Comparison of ENCODE assay signal across 8 mouse cellular contexts in genomic region chr19:5050047-5050905, GRCm38 (mm10). TPM values are rescaled to one million over a fixed set of nuclear protein-coding genes. Genes with fewer than 3 reads are reported as not detected.
DNase-seq lines count a peak whose midpoint lies in the region; ATAC-seq and TF ChIP-seq lines count a peak whose summit lies in the region.

Gene Rin1 (plus strand): TSS chr19:5050481.

- no peak within 1 kb of the TSS for H3K9ac ChIP-seq in MEL (ENCODE audit: control insufficient read depth, low read depth, low read length, poor library complexity, severe bottlenecking)
- H3K9ac ChIP-seq in embryonic facial prominence, embryonic 15.5 days, result no peak within 1 kb of the TSS
- H3K9ac ChIP-seq in lung, embryonic 14.5 days, result peak within 1 kb of the TSS; percentile 48; the same call in 1 of the 2 replicates

- no peaks in the 10 kb centered on the region for H3K27me3 ChIP-seq in MEL (ENCODE audit: control insufficient read depth in 1 of 2, insufficient read depth in 2 of 2, low read length in 2 of 2)
- H3K27me3 ChIP-seq in embryonic facial prominence, embryonic 15.5 days, result peaks cover 31% of the 10 kb centered on the region
- peaks cover 19% of the 10 kb centered on the region for H3K27me3 ChIP-seq in lung, embryonic 14.5 days (ENCODE audit: insufficient read depth, low read length)

- WGBS in embryonic facial prominence, embryonic 15.5 days, result 15% methylated on average over 14 of the region's 14 CpGs
- WGBS in lung, embryonic 14.5 days, result 16% methylated on average over 14 of the region's 14 CpGs

- H3K4me3 ChIP-seq in MEL (ENCODE audit: control insufficient read depth in 1 of 2, insufficient read depth in 1 of 2, low read depth in 2 of 2, low read length in 2 of 2), result no peak within 1 kb of the TSS
- H3K4me3 ChIP-seq in embryonic facial prominence, embryonic 15.5 days (replicated peaks), result peak within 1 kb of the TSS; percentile 29
- H3K4me3 ChIP-seq in layer of hippocampus, adult 2 months, result peak within 1 kb of the TSS; percentile 65
- peak within 1 kb of the TSS; percentile 31 for H3K4me3 ChIP-seq in lung, embryonic 14.5 days (ENCODE audit: low read depth, low read length)

- H3K4me1 ChIP-seq in MEL (ENCODE audit: control insufficient read depth in 1 of 2, insufficient read depth in 2 of 2, low read length in 2 of 2), result peaks cover 7 to 14% of the 10 kb centered on the region in 2 experiments; a peak in 3 of 4 replicates
- peaks cover 32% of the 10 kb centered on the region for H3K4me1 ChIP-seq in embryonic facial prominence, embryonic 15.5 days
- no peaks in the 10 kb centered on the region for H3K4me1 ChIP-seq in lung, embryonic 14.5 days (ENCODE audit: insufficient read depth)

- TF ChIP-seq CTCF in MEL (IDR thresholded peaks at IDR 0.05 in 2 of 3, conservative IDR thresholded peaks at IDR 0.05 in 1 of 3; ENCODE audit: control insufficient read depth in 1 of 3, insufficient read depth in 1 of 3, low read depth in 2 of 3, low read length in 3 of 3, poor library complexity in 1 of 3, severe bottlenecking in 1 of 3), result peak; percentile 38 to 60 (median 44)
- peak; percentile 82 for TF ChIP-seq CTCF in layer of hippocampus, adult 2 months (conservative IDR thresholded peaks at IDR 0.05)
- TF ChIP-seq CTCF in lung, embryonic 14.5 days (IDR thresholded peaks at IDR 0.05; ENCODE audit: low read depth), result peak; percentile 54

- H3K9me3 ChIP-seq in MEL (replicated peaks; ENCODE audit: insufficient read depth, low read length), result no peaks in the 10 kb centered on the region
- H3K9me3 ChIP-seq in embryonic facial prominence, embryonic 15.5 days (replicated peaks), result no peaks in the 10 kb centered on the region
- no peaks in the 10 kb centered on the region for H3K9me3 ChIP-seq in lung, embryonic 14.5 days (ENCODE audit: low read depth, low read length)

- ATAC-seq in embryonic facial prominence, embryonic 15.5 days (ENCODE audit: insufficient number of reproducible peaks, low FRiP score, low TSS enrichment, low read depth), result no peak
- ATAC-seq in lung, embryonic 14.5 days (ENCODE audit: insufficient read depth), result peak; percentile 69

- no peak for TF ChIP-seq POLR2A in MEL (IDR thresholded peaks at IDR 0.05; ENCODE audit: control insufficient read depth in 1 of 2, insufficient read depth in 1 of 2, low read depth in 1 of 2, low read length in 2 of 2, poor library complexity in 1 of 2)

- TF ChIP-seq RAD21 in MEL (IDR thresholded peaks at IDR 0.05; ENCODE audit: low read depth, low read length), result no peak

- H3K36me3 ChIP-seq in MEL (ENCODE audit: control insufficient read depth in 1 of 2, insufficient read depth in 2 of 2, low read length in 2 of 2), result peaks cover 2 to 7% of the 10 kb centered on the region in 2 experiments; a peak in 3 of 4 replicates
- H3K36me3 ChIP-seq in embryonic facial prominence, embryonic 15.5 days, result peaks cover 39% of the 10 kb centered on the region
- H3K36me3 ChIP-seq in lung, embryonic 14.5 days (ENCODE audit: insufficient read depth), result peaks cover 41% of the 10 kb centered on the region

- peak within 1 kb of the TSS; percentile 40 for H3K4me2 ChIP-seq in embryonic facial prominence, embryonic 15.5 days (replicated peaks)
- peak within 1 kb of the TSS; percentile 56 for H3K4me2 ChIP-seq in lung, embryonic 14.5 days

- no peaks in the 10 kb centered on the region for H3K79me2 ChIP-seq in MEL (ENCODE audit: control insufficient read depth, insufficient read depth, low read length, poor library complexity)

- no peak for TF ChIP-seq EP300 in MEL (IDR thresholded peaks at IDR 0.05; ENCODE audit: low read depth in 1 of 2, low read length in 2 of 2)

- H3K27ac ChIP-seq in MEL (ENCODE audit: control insufficient read depth, low read depth, low read length), result no peak within 1 kb of the TSS
- 0 out of 2 replicates have a peak within 1 kb of the TSS, but pooled peaks have one; percentile 28 for H3K27ac ChIP-seq in embryonic facial prominence, embryonic 15.5 days (replicated peaks)
- H3K27ac ChIP-seq in layer of hippocampus, adult 2 months, result peak within 1 kb of the TSS; percentile 98
- H3K27ac ChIP-seq in lung, embryonic 14.5 days (ENCODE audit: low read depth), result peak within 1 kb of the TSS; percentile 46; the same call in 1 of the 2 replicates

- DNase-seq in 3T3-L1 (ENCODE audit: low read depth, low spot score), result peak; percentile 98
- DNase-seq in MEL (ENCODE audit: low read depth, low spot score), result peak; percentile 51
- peak; percentile 41 to 66 for DNase-seq in heart, postnatal 36 days
- peak; percentile 75 to 91 for DNase-seq in layer of hippocampus, adult 2 months (ENCODE audit: low spot score in 2 of 2)
- peak; percentile 77 for DNase-seq in lung, embryonic 14.5 days
- DNase-seq in right cerebral cortex, postnatal 36 days (ENCODE audit: low spot score in 2 of 2), result peak; percentile 77 to 88
- no peak for DNase-seq in spleen, adult 18-20 months

- intact Hi-C loops in heart, postnatal 36 days (cut with DNase I), result no loop called here

TF ChIP-seq in MEL, 35 proteins besides CTCF, POLR2A, EP300 and RAD21:
- TF ChIP-seq MEF2A (IDR thresholded peaks at IDR 0.05; ENCODE audit: extremely low read depth, insufficient replicate concordance, low read depth, low read length, poor library complexity, severe bottlenecking) (no peak), MAZ (IDR thresholded peaks at IDR 0.05; ENCODE audit: low read depth, low read length) (no peak), ZMIZ1 (IDR thresholded peaks at IDR 0.05; ENCODE audit: low read depth, low read length) (no peak), MYB (IDR thresholded peaks at IDR 0.05; ENCODE audit: low read depth, low read length) (no peak), NRF1 (IDR thresholded peaks at IDR 0.05; ENCODE audit: insufficient read depth, low read depth, low read length, poor library complexity, severe bottlenecking) (no peak), GABPA (IDR thresholded peaks at IDR 0.05; ENCODE audit: low read depth, low read length) (no peak), NELFE (IDR thresholded peaks at IDR 0.05; ENCODE audit: low read depth, low read length) (no peak), USF2 (IDR thresholded peaks at IDR 0.05; ENCODE audit: borderline replicate concordance in 1 of 2, insufficient read depth in 1 of 2, low read depth in 1 of 2, low read length in 2 of 2) (no peak), ZC3H11A (IDR thresholded peaks at IDR 0.05; ENCODE audit: low read depth, low read length) (no peak), USF1 (IDR thresholded peaks at IDR 0.05; ENCODE audit: low read depth, low read length) (no peak), HCFC1 (IDR thresholded peaks at IDR 0.05; ENCODE audit: low read depth, low read length) (no peak), CHD2 (IDR thresholded peaks at IDR 0.05; ENCODE audit: low read length) (no peak), MAFK (IDR thresholded peaks at IDR 0.05; ENCODE audit: borderline replicate concordance, low read depth, low read length) (no peak), MXI1 (IDR thresholded peaks at IDR 0.05; ENCODE audit: low read depth, low read length) (no peak), SIN3A (IDR thresholded peaks at IDR 0.05; ENCODE audit: low read length) (no peak), TAL1 (IDR thresholded peaks at IDR 0.05; ENCODE audit: low read length) (no peak), BHLHE40 (IDR thresholded peaks at IDR 0.05; ENCODE audit: borderline replicate concordance, low read depth, low read length) (no peak)
TF ChIP-seq in MEL: peak in this region for 0.

RNA-seq across cellular contexts. Expression of gene Rin1, which starts in this region (rescaled TPM):
- 0.33 and 0.42 TPM in 2 replicates for total RNA-seq in MEL (2012; rRNA removed)
- polyA plus RNA-seq in MEL (2012; ENCODE audit: insufficient read depth in 1 of 2, insufficient read length in 2 of 2, low read depth in 1 of 2, low replicate concordance in 2 of 2, missing spikeins in 1 of 2), result 1 to 10 TPM in 1 of 2 experiments, not detected in 1; 1.3 TPM
- polyA plus RNA-seq in embryonic facial prominence, embryonic 15.5 days (2015; fragmentation: Nextera tagmentation; extraction: Ambion mirVana), result 2.6 and 4.4 TPM in 2 replicates
- total RNA-seq in heart, postnatal 36 days (2021), result 1 to 10 TPM; 1.8 to 2.1 TPM
- total RNA-seq in layer of hippocampus, adult 2 months (2021), result 100 to 1,000 TPM; 117 to 119 TPM
- 4.0 and 5.9 TPM in 2 replicates for polyA plus RNA-seq in lung, embryonic 14.5 days (2014; fragmentation: Nextera tagmentation; extraction: Ambion mirVana)

Comparison
In these comparisons a context has a peak if more than half of its experiments do, and no peak if none do; other contexts are left out.
1. RNA of gene Rin1 (total RNA-seq): 117 to 119 TPM in layer of hippocampus, adult 2 months; 1.8 to 2.1 TPM in heart, postnatal 36 days and 0.33 to 0.42 TPM in MEL; every median in the first group is over 10 times any median in the second.
2. DNase-seq: peak in 3T3-L1 (single experiment), MEL (single experiment), heart, postnatal 36 days (2 of 2), layer of hippocampus, adult 2 months (2 of 2), lung, embryonic 14.5 days (single experiment) and right cerebral cortex, postnatal 36 days (2 of 2); none in spleen, adult 18-20 months (0 of 2).
3. H3K4me3 ChIP-seq: peak in embryonic facial prominence, embryonic 15.5 days (single experiment), layer of hippocampus, adult 2 months (single experiment) and lung, embryonic 14.5 days (single experiment); none in MEL (0 of 2).
4. Peak in every context shown above with its lines, with median percentiles within 50 percentile points of each other: CTCF ChIP-seq.